Mouse (Mus musculus) CH12.LX (cell line): Measurements from ENCODE around the gene Cacng8. TPM values are rescaled to one million over a fixed set of nuclear protein-coding genes. Genes with fewer than 3 reads are reported as not detected.

Experiments used
- DNase-seq: peaks from one replicate; pipeline ENCODE4 v3.0.0-alpha.2; 2013; ENCODE audit errors: extremely low read depth
- H3K27ac ChIP-seq: 2 replicates; pipeline ENCODE4 v1.5.1; 2012; ENCODE audit warnings: low read depth, mild to moderate bottlenecking, control low read depth, moderate library complexity; ENCODE audit not compliant: insufficient read depth
- H3K27me3 ChIP-seq: replicated peaks from 2 replicates; pipeline ENCODE3; 2012; ENCODE audit warnings: inconsistent platforms
- H3K36me3 ChIP-seq, 2 experiments: replicated peaks in 1 of 2; 2 replicates each; pipeline versions ENCODE3 to v1.6.1; 2012; ENCODE audit warnings: inconsistent platforms in 1 of 2, low read length in 1 of 2, mild to moderate bottlenecking in 1 of 2, mixed read lengths in 1 of 2, moderate library complexity in 1 of 2; ENCODE audit not compliant: control insufficient read depth in 1 of 2, insufficient read depth in 1 of 2
- H3K4me1 ChIP-seq, 2 experiments: 2 replicates each; pipeline ENCODE4 v1.6.1; 2012; ENCODE audit warnings: inconsistent platforms in 1 of 2, moderate library complexity in 1 of 2; ENCODE audit not compliant: insufficient read depth in 2 of 2, control insufficient read depth in 1 of 2
- H3K4me2 ChIP-seq: 2 replicates; pipeline ENCODE4 v1.6.1; 2012; ENCODE audit warnings: low read depth, mild to moderate bottlenecking, control low read depth; ENCODE audit not compliant: poor library complexity, insufficient read depth, severe bottlenecking
- H3K4me3 ChIP-seq, 3 experiments: fragments of 150-350 bp in 1 of 3; sonication (generic) in 1 of 3; replicated peaks in 1 of 3; 2 replicates each; pipeline versions ENCODE3 to v1.5.1; 2011 to 2012; ENCODE audit warnings: low read depth in 2 of 3, low read length in 2 of 3, mild to moderate bottlenecking in 2 of 3, moderate library complexity in 2 of 3, control low read depth in 1 of 3, improper control_type of control experiment in 1 of 3, inconsistent platforms in 1 of 3, mixed read lengths in 1 of 3; ENCODE audit not compliant: poor library complexity in 1 of 3
- H3K79me2 ChIP-seq: replicated peaks from 2 replicates; pipeline ENCODE4 v1.6.1; 2012; ENCODE audit warnings: mild to moderate bottlenecking, moderate library complexity; ENCODE audit not compliant: control insufficient read depth, poor library complexity, insufficient read depth, severe bottlenecking; ENCODE audit errors: extremely low read depth
- H3K9ac ChIP-seq: 2 replicates; pipeline ENCODE4 v1.6.1; 2012; ENCODE audit warnings: low read depth, mild to moderate bottlenecking, control low read depth, moderate library complexity; ENCODE audit not compliant: insufficient read depth
- H3K9me3 ChIP-seq: replicated peaks from 2 replicates; pipeline ENCODE3; 2012; ENCODE audit warnings: low read length, inconsistent platforms, mixed read lengths
- CTCF ChIP-seq, 2 experiments: IDR thresholded peaks in 1 of 2; conservative IDR thresholded peaks in 1 of 2; 2 replicates each; pipeline ENCODE4 v1.5.1; 2011 to 2012; ENCODE audit warnings: low read depth in 2 of 2, low read length in 2 of 2, improper control_type of control experiment in 1 of 2, inconsistent platforms in 1 of 2, mild to moderate bottlenecking in 1 of 2, moderate library complexity in 1 of 2
- ELF1 ChIP-seq: IDR thresholded peaks from 2 replicates; pipeline ENCODE4 v1.6.1; 2014; ENCODE audit warnings: low read depth, mild to moderate bottlenecking, inconsistent platforms, low read length, improper control_type of control experiment
- EP300 ChIP-seq: IDR thresholded peaks from 2 replicates; pipeline ENCODE4 v1.6.1; 2011; ENCODE audit warnings: low read length, improper control_type of control experiment
- GABPA ChIP-seq: IDR thresholded peaks from 2 replicates; pipeline ENCODE4 v1.6.1; 2012; ENCODE audit warnings: low read depth, low read length, improper control_type of control experiment, inconsistent platforms; ENCODE audit not compliant: insufficient replicate concordance
- IRF4 ChIP-seq: IDR thresholded peaks from 2 replicates; pipeline ENCODE4 v1.6.1; 2014; ENCODE audit warnings: low read depth, mild to moderate bottlenecking, inconsistent platforms, low read length, improper control_type of control experiment
- JUN ChIP-seq: IDR thresholded peaks from 2 replicates; pipeline ENCODE4 v1.6.1; 2011; ENCODE audit warnings: low read depth, mild to moderate bottlenecking, low read length, improper control_type of control experiment, moderate library complexity; ENCODE audit not compliant: insufficient read depth
- MAFK ChIP-seq: IDR thresholded peaks from 2 replicates; pipeline ENCODE4 v1.6.1; 2011; ENCODE audit warnings: low read length, improper control_type of control experiment; ENCODE audit not compliant: insufficient replicate concordance
- MXI1 ChIP-seq: IDR thresholded peaks from 2 replicates; pipeline ENCODE4 v1.6.1; 2011; ENCODE audit warnings: mild to moderate bottlenecking, low read depth, low read length, improper control_type of control experiment
- MYC ChIP-seq: IDR thresholded peaks from 2 replicates; pipeline ENCODE4 v1.6.1; 2011; ENCODE audit warnings: low read depth, mild to moderate bottlenecking, improper control_type of control experiment, low read length
- RAD21 ChIP-seq: IDR thresholded peaks from 2 replicates; pipeline ENCODE4 v1.6.1; 2011; ENCODE audit warnings: low read depth, mild to moderate bottlenecking, low read length, improper control_type of control experiment, moderate library complexity
- RCOR1 ChIP-seq: conservative IDR thresholded peaks from 2 replicates; pipeline ENCODE4 v1.6.1; 2012; ENCODE audit warnings: low read depth, mild to moderate bottlenecking, inconsistent platforms, low read length, improper control_type of control experiment
- SIN3A ChIP-seq: IDR thresholded peaks from 2 replicates; pipeline ENCODE4 v1.6.1; 2012; ENCODE audit warnings: low read length, improper control_type of control experiment, inconsistent platforms
- SMC3 ChIP-seq: IDR thresholded peaks from 2 replicates; pipeline ENCODE4 v1.6.1; 2011; ENCODE audit warnings: low read depth, low read length, improper control_type of control experiment
- TCF12 ChIP-seq: IDR thresholded peaks from 2 replicates; pipeline ENCODE4 v1.6.1; 2014; ENCODE audit warnings: low read depth, mild to moderate bottlenecking, inconsistent platforms, low read length, improper control_type of control experiment
- USF1 ChIP-seq: IDR thresholded peaks from 2 replicates; pipeline ENCODE4 v1.6.1; 2014; ENCODE audit warnings: low read depth, mild to moderate bottlenecking, inconsistent platforms, low read length, improper control_type of control experiment
- ZKSCAN1 ChIP-seq: IDR thresholded peaks from 2 replicates; pipeline ENCODE4 v1.6.1; 2012; ENCODE audit warnings: low read depth, inconsistent platforms, low read length, improper control_type of control experiment, borderline replicate concordance
- ZMIZ1 ChIP-seq: IDR thresholded peaks from 2 replicates; pipeline ENCODE4 v1.6.1; 2012; ENCODE audit warnings: low read depth, mild to moderate bottlenecking, inconsistent platforms, low read length, improper control_type of control experiment
- dilution Hi-C: fragments of 300-500 bp; cut with MboI; formaldehyde crosslinking; loops from 2 replicates; pipeline ENCODE4 v1.14.3; 2020; ENCODE audit warnings: low sequenced_read_pairs; ENCODE audit not compliant: extremely low pct_unique_long_range_greater_than_20kb, extremely low pct_ligation_motif_present
- in situ Hi-C: fragments of 300-500 bp; cut with MboI; formaldehyde crosslinking; loops from 3 replicates; pipeline ENCODE4 v1.14.3; 2019; ENCODE audit warnings: low sequenced_read_pairs, low pct_ligation_motif_present, low pct_unique_long_range_greater_than_20kb, mixed read lengths
- polyA plus RNA-seq: library from polyadenylated mRNA; unstranded; fragments of >175 nt; gene quantifications from 2 replicates; pipeline ENCODE4 v1.2.1, GENCODE M21; 2012; ENCODE audit warnings: low read depth; ENCODE audit not compliant: insufficient read length
- total RNA-seq, 2 experiments: library from RNA; depleted of rRNA; stranded (reverse); fragments of 300-350 nt in 1 of 2; fragments of >200 nt in 1 of 2; gene quantifications; 2 replicates each; pipeline ENCODE4 v1.2.3; 2012 to 2014

Cacng8 gene
- total and polyA plus RNA-seq, 3 experiments, result 0.43 to 1.2 (median 0.51) TPM

GRCm38 (mm10) chr7:3348326-3348725, 42.2 kb upstream of the Cacng8 start:
- H3K9ac ChIP-seq, result no peak overlapping the region
- dilution Hi-C loops, result no loop called here
- no peak for DNase-seq

GRCm38 (mm10) chr7:3349775-3350174, 40.7 kb upstream of the Cacng8 start:
- Histone ChIP-seq H3K27ac (no peak overlapping the region), H3K36me3 (no peaks in the 10 kb centered on the region), H3K9ac (no peak overlapping the region), H3K79me2 (no peaks in the 10 kb centered on the region), H3K27me3 (no peaks in the 10 kb centered on the region), H3K4me1 (peaks cover 4 to 6% of the 10 kb centered on the region in 2 experiments; a peak in 1 of 4 replicates), H3K4me2 (no peak overlapping the region), H3K4me3 (no peak overlapping the region), H3K9me3 (no peaks in the 10 kb centered on the region)
- DNase-seq, result no peak
- in situ Hi-C loops, result loop anchor here (10.0 kb wide), 1 partner anchor 95 kb away; no protein-coding TSS in a partner anchor
- no peak for TF ChIP-seq ZKSCAN1
- no peak for TF ChIP-seq MAFK
- no peak for TF ChIP-seq RCOR1
- no peak for TF ChIP-seq ZMIZ1
- TF ChIP-seq MYC, result no peak
- TF ChIP-seq GABPA, result no peak
- no peak for TF ChIP-seq TCF12
- TF ChIP-seq IRF4, result no peak
- TF ChIP-seq SMC3, result no peak
- TF ChIP-seq SIN3A, result no peak
- no peak for TF ChIP-seq CTCF (conservative IDR thresholded peaks at IDR 0.05 in 1 of 2, IDR thresholded peaks at IDR 0.05 in 1 of 2; ENCODE audit: low read depth in 2 of 2, low read length in 2 of 2)
- no peak for TF ChIP-seq JUN
- no peak for TF ChIP-seq RAD21
- TF ChIP-seq USF1, result no peak
- dilution Hi-C loops, result no loop called here

More at GRCm38 (mm10) chr7:3348326-3348725, 42.2 kb upstream of the Cacng8 start:
- Histone ChIP-seq H3K9me3 (no peaks in the 10 kb centered on the region), H3K27ac (no peak overlapping the region), H3K4me3 (no peak overlapping the region), H3K4me1 (peaks cover 4 to 6% of the 10 kb centered on the region in 2 experiments; a peak in 1 of 4 replicates), H3K36me3 (no peaks in the 10 kb centered on the region), H3K79me2 (no peaks in the 10 kb centered on the region), H3K4me2 (no peak overlapping the region), H3K27me3 (no peaks in the 10 kb centered on the region)
- in situ Hi-C loops, result loop anchor here (10.0 kb wide), 1 partner anchor 96 kb away; no protein-coding TSS in a partner anchor
- no peak for TF ChIP-seq MXI1
- no peak for TF ChIP-seq ELF1
- TF ChIP-seq EP300, result no peak
